Mouse (Mus musculus): ENCODE data around the gene Dck. TPM values are rescaled to one million over a fixed set of nuclear protein-coding genes. Genes with fewer than 3 reads are reported as not detected.

Gene Dck
- total and polyA plus RNA-seq, 3 experiments, result 13.6 to 21.4 TPM; not detected in 1

DNA sequence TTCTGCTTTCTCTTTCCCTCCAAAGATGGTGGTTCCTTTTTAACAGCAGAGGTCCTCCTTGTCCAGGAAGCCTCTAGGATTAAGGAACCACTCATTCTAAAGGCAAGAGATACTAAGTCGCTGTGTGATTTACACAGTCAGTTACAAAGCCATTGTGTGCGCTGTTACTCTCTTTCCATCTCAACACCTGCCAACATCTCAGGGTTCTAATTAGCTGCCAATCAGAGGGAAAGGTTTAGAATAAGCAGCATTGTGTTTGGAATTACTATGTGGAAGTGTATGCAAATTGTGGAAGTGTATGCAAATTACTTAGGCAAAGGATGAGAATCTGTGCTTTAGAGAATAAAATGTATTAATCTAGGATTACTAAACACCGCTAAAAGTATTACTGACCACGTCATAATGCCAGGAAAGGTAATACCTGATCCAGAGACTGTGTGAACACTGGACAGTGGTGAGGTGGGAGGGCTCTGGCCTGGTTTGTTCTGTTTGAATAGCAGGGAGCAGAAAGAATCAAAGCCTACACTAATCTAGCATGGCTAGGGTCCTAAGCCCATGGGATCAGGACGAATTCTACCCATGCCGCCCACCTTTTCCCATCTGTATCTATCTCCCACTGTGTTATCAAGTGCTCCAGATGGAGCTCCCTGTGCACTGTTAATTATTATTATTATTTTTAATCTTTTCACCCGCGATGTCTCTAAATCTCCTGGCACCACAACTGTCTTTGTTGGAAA is 65.2 kb downstream of the Dck start:
- Histone ChIP-seq H3K4me3 (ENCODE audit: control insufficient read depth in 1 of 2, insufficient read depth in 1 of 2, low read depth in 2 of 2, low read length in 2 of 2) (no peak overlapping the region), H3K79me2 (ENCODE audit: control insufficient read depth, insufficient read depth, low read length, poor library complexity) (no peaks in the 10 kb centered on the region), H3K4me1 (ENCODE audit: control insufficient read depth in 1 of 2, insufficient read depth in 2 of 2, low read length in 2 of 2) (no peaks in the 10 kb centered on the region), H3K9ac (ENCODE audit: control insufficient read depth, low read depth, low read length, poor library complexity, severe bottlenecking) (no peak overlapping the region), H3K36me3 (ENCODE audit: control insufficient read depth in 1 of 2, insufficient read depth in 2 of 2, low read length in 2 of 2) (no peaks in the 10 kb centered on the region), H3K9me3 (replicated peaks; ENCODE audit: insufficient read depth, low read length) (no peaks in the 10 kb centered on the region), H3K27ac (ENCODE audit: control insufficient read depth, low read depth, low read length) (no peak overlapping the region), H3K27me3 (ENCODE audit: control insufficient read depth in 1 of 2, insufficient read depth in 2 of 2, low read length in 2 of 2) (no peaks in the 10 kb centered on the region; a peak in 1 of 4 replicates)
- TF ChIP-seq USF2 (IDR thresholded peaks at IDR 0.05; ENCODE audit: borderline replicate concordance in 1 of 2, insufficient read depth in 1 of 2, low read depth in 1 of 2, low read length in 2 of 2) (no peak), MXI1 (IDR thresholded peaks at IDR 0.05; ENCODE audit: low read depth, low read length) (no peak), TCF12 (IDR thresholded peaks at IDR 0.05; ENCODE audit: low read depth, low read length) (no peak), ZMIZ1 (IDR thresholded peaks at IDR 0.05; ENCODE audit: low read depth, low read length) (no peak), TBP (IDR thresholded peaks at IDR 0.05; ENCODE audit: low read depth, low read length) (no peak), MYC (IDR thresholded peaks at IDR 0.05; ENCODE audit: low read depth, low read length) (no peak), POLR2AphosphoS2 (IDR thresholded peaks at IDR 0.05; ENCODE audit: low read length) (no peak), JUND (IDR thresholded peaks at IDR 0.05; ENCODE audit: low read depth, low read length) (no peak), CTCF (IDR thresholded peaks at IDR 0.05 in 2 of 3, conservative IDR thresholded peaks at IDR 0.05 in 1 of 3; ENCODE audit: control insufficient read depth in 1 of 3, insufficient read depth in 1 of 3, low read depth in 2 of 3, low read length in 3 of 3, poor library complexity in 1 of 3, severe bottlenecking in 1 of 3) (no peak)
- DNase-seq (ENCODE audit: low read depth, low spot score), result no peak

- Histone ChIP-seq H3K9ac (ENCODE audit: control insufficient read depth, low read depth, low read length, poor library complexity, severe bottlenecking) (no peak overlapping the region), H3K27me3 (ENCODE audit: control insufficient read depth in 1 of 2, insufficient read depth in 2 of 2, low read length in 2 of 2) (no peaks in the 10 kb centered on the region; a peak in 1 of 4 replicates), H3K27ac (ENCODE audit: control insufficient read depth, low read depth, low read length) (no peak overlapping the region), H3K79me2 (ENCODE audit: control insufficient read depth, insufficient read depth, low read length, poor library complexity) (no peaks in the 10 kb centered on the region), H3K4me3 (ENCODE audit: control insufficient read depth in 1 of 2, insufficient read depth in 1 of 2, low read depth in 2 of 2, low read length in 2 of 2) (no peak overlapping the region), H3K9me3 (replicated peaks; ENCODE audit: insufficient read depth, low read length) (no peaks in the 10 kb centered on the region), H3K4me1 (ENCODE audit: control insufficient read depth in 1 of 2, insufficient read depth in 2 of 2, low read length in 2 of 2) (no peaks in the 10 kb centered on the region), H3K36me3 (ENCODE audit: control insufficient read depth in 1 of 2, insufficient read depth in 2 of 2, low read length in 2 of 2) (no peaks in the 10 kb centered on the region)
- TF ChIP-seq USF1 (IDR thresholded peaks at IDR 0.05; ENCODE audit: low read depth, low read length) (no peak), USF2 (IDR thresholded peaks at IDR 0.05; ENCODE audit: borderline replicate concordance in 1 of 2, insufficient read depth in 1 of 2, low read depth in 1 of 2, low read length in 2 of 2) (no peak), POLR2AphosphoS2 (IDR thresholded peaks at IDR 0.05; ENCODE audit: low read length) (no peak), SIN3A (IDR thresholded peaks at IDR 0.05; ENCODE audit: low read length) (no peak), E2F4 (IDR thresholded peaks at IDR 0.05; ENCODE audit: borderline replicate concordance, low read depth, low read length) (no peak), NELFE (IDR thresholded peaks at IDR 0.05; ENCODE audit: low read depth, low read length) (no peak), TCF12 (IDR thresholded peaks at IDR 0.05; ENCODE audit: low read depth, low read length) (no peak), JUND (IDR thresholded peaks at IDR 0.05; ENCODE audit: low read depth, low read length) (no peak), ZNF384 (IDR thresholded peaks at IDR 0.05; ENCODE audit: low read depth, low read length) (no peak), RAD21 (IDR thresholded peaks at IDR 0.05; ENCODE audit: low read depth, low read length) (no peak), MXI1 (IDR thresholded peaks at IDR 0.05; ENCODE audit: low read depth, low read length) (no peak), POLR2AphosphoS5 (IDR thresholded peaks at IDR 0.05; ENCODE audit: borderline replicate concordance, low read depth, low read length) (no peak), TBP (IDR thresholded peaks at IDR 0.05; ENCODE audit: low read depth, low read length) (no peak), MAX (IDR thresholded peaks at IDR 0.05; ENCODE audit: low read length) (no peak), ZC3H11A (IDR thresholded peaks at IDR 0.05; ENCODE audit: low read depth, low read length) (no peak), KAT2A (conservative IDR thresholded peaks at IDR 0.05; ENCODE audit: low read depth, low read length) (no peak)
- no peak for DNase-seq (ENCODE audit: low read depth, low spot score)
Observed at GRCm38 (mm10) chr5:88830880-88831279, 66.1 kb downstream of the Dck start.

Data from MEL (cell line).